Mouse (Mus musculus) MEL (cell line): ENCODE measurements at regions not wholly inside any gene's neighbourhood (a gene's known extent, or its start where the extent isn't known, plus 50 kb on each side); places are given as distances from the start of the nearest gene placed in this dataset.

ENCODE experiments used
- CTCF ChIP-seq, 3 experiments: IDR thresholded peaks in 2 of 3; conservative IDR thresholded peaks in 1 of 3; 2 replicates each; pipeline ENCODE4 v1.5.1; 2011 to 2012; ENCODE audit warnings: low read length in 3 of 3, low read depth in 2 of 3, mild to moderate bottlenecking in 2 of 3, improper control_type of control experiment in 1 of 3, inconsistent platforms in 1 of 3, mixed read lengths in 1 of 3, moderate library complexity in 1 of 3; ENCODE audit not compliant: control insufficient read depth in 1 of 3, insufficient read depth in 1 of 3, poor library complexity in 1 of 3, severe bottlenecking in 1 of 3
- E2F4 ChIP-seq: IDR thresholded peaks from 2 replicates; pipeline ENCODE4 v1.6.1; 2011; ENCODE audit warnings: low read depth, low read length, improper control_type of control experiment, borderline replicate concordance
- EP300 ChIP-seq, 2 experiments: IDR thresholded peaks; 2 replicates each; pipeline ENCODE4 v1.6.1; 2011; ENCODE audit warnings: improper control_type of control experiment in 2 of 2, low read length in 2 of 2, low read depth in 1 of 2, mild to moderate bottlenecking in 1 of 2
- POLR2A ChIP-seq, 2 experiments: IDR thresholded peaks; 2 replicates each; pipeline ENCODE4 v1.6.1; 2011 to 2012; ENCODE audit warnings: low read length in 2 of 2, mild to moderate bottlenecking in 2 of 2, control low read depth in 1 of 2, improper control_type of control experiment in 1 of 2, low read depth in 1 of 2, moderate library complexity in 1 of 2; ENCODE audit not compliant: control insufficient read depth in 1 of 2, insufficient read depth in 1 of 2, poor library complexity in 1 of 2
- POLR2AphosphoS2 ChIP-seq: IDR thresholded peaks from 2 replicates; pipeline ENCODE4 v1.6.1; 2011; ENCODE audit warnings: low read length, improper control_type of control experiment
- RAD21 ChIP-seq: IDR thresholded peaks from 2 replicates; pipeline ENCODE4 v1.6.1; 2011; ENCODE audit warnings: mild to moderate bottlenecking, low read depth, low read length, improper control_type of control experiment
- TAL1 ChIP-seq: IDR thresholded peaks from 2 replicates; pipeline ENCODE4 v1.6.1; 2012; ENCODE audit warnings: mild to moderate bottlenecking, inconsistent platforms, low read length, moderate library complexity, mixed read lengths
- TCF12 ChIP-seq: IDR thresholded peaks from 2 replicates; pipeline ENCODE4 v1.6.1; 2014; ENCODE audit warnings: low read depth, mild to moderate bottlenecking, inconsistent platforms, low read length, improper control_type of control experiment, moderate library complexity

DNA sequence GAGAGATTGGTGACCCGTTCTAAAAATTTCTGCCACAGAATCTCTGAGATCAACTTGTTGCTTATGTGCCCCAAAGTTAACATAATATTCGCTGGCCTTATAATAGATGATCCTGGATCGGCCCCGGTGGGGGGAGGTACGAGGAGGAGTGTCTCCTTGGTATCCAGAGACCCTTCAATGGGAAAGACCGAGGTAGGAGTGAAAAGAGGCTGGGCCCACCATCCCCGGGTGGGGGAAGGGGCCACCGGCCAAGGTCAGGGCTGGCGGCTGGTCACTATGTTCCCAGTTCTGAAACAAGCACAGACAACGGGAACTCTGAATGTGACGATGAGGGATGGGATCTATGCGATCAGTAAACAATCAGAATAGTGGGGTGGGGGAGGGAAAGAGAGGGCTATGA, 257.2 kb upstream of the Dio3 start:
- TF ChIP-seq TCF12 (no peak), POLR2A (IDR thresholded peaks at IDR 0.05; ENCODE audit: control insufficient read depth in 1 of 2, insufficient read depth in 1 of 2, low read depth in 1 of 2, low read length in 2 of 2, poor library complexity in 1 of 2) (no peak), EP300 (IDR thresholded peaks at IDR 0.05; ENCODE audit: low read depth in 1 of 2, low read length in 2 of 2) (no peak), TAL1 (no peak), RAD21 (no peak), POLR2AphosphoS2 (no peak), E2F4 (no peak), CTCF (IDR thresholded peaks at IDR 0.05 in 2 of 3, conservative IDR thresholded peaks at IDR 0.05 in 1 of 3; ENCODE audit: control insufficient read depth in 1 of 3, insufficient read depth in 1 of 3, low read depth in 2 of 3, low read length in 3 of 3, poor library complexity in 1 of 3, severe bottlenecking in 1 of 3) (no peak)
